Mouse (Mus musculus) ZHBTc4 (cell line): Measurements from ENCODE around the gene Tmem200b.

ENCODE experiments used
- DNase-seq: peaks from one replicate; pipeline ENCODE4 v3.0.0-alpha.2; 2011; ENCODE audit warnings: low read depth, low spot score

Gene Tmem200b

GRCm38 (mm10) chr4:131949903-131950302 is 28.3 kb downstream of the Tmem200b start:
- no peak for DNase-seq

GRCm38 (mm10) chr4:131950657-131951056 is 29.1 kb downstream of the Tmem200b start:
- peak; percentile 30 for DNase-seq

- DNase-seq, result no peak
Observed at GRCm38 (mm10) chr4:131957161-131957560, 35.6 kb downstream of the Tmem200b start.

- DNase-seq, result peak; percentile 59
Observed at GRCm38 (mm10) chr4:131968873-131969272, 47.3 kb downstream of the Tmem200b start.

- no peak for DNase-seq
Observed at GRCm38 (mm10) chr4:131970244-131970853, 48.8 kb downstream of the Tmem200b start.
